Mouse (Mus musculus): Measurements from ENCODE around the gene Umodl1.

DNA sequence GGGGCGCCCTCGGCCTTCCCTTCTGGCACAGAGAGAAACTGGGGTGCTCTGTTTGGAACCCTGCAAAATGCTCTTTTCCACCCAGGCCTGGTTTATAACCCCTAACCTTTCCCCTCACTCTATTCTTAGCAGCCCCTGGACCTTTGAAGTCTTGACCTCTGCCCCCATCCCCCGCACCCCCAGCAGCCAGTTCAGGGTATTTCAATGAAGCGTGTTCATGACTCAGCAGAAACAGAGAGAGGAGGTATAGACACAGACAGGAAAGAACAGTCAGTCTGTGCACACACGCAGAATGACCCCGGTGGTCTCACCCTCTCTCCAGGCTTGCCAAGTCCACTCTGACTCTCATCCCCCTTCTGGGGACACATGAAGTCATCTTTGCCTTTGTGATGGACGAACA, 23.6 kb upstream of the Umodl1 start:
- no peak for TF ChIP-seq USF1 (IDR thresholded peaks at IDR 0.05; ENCODE audit: low read depth)
- no peak for TF ChIP-seq CTCF (IDR thresholded peaks at IDR 0.05; ENCODE audit: control insufficient read depth, insufficient read depth, insufficient read length)

Measured in C2C12 (cell line).